Mouse (Mus musculus): Measurements from ENCODE around the gene Clybl.

DNA sequence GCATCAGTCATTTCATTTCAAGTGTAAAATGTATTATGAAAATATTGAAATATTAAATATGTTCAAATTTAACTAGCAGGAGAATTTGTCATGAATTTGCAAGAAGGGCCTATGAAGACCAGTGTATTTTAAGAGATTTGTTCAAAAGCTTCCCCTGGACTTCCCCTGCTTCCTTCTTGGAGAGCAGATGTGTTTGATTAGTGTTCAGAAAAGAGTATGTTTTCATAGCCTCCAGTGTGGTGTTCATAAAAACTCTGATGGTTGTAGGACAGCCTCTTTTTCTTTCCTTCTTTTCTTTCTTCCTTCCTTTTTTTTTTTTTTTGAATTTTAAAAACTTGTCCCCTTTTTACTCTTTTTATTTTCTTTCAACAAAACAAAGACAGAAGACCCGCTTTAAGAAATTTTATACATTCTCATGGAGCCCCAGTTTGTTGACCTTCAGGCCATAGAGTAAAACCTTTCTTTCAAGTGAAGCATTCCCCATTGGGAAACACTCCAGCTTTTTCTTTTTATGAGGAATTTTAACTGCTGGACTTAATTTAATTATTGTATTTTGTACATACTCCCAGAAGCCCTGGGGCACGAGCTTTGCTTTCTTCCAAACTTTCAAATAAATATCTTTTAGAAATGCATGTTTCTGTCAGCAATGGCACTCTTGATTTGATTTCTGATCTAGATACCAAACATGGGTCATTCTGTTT, 231.5 kb downstream of the Clybl start:
- TF ChIP-seq POLR2A (IDR thresholded peaks at IDR 0.05; ENCODE audit: borderline replicate concordance, insufficient read depth, low read length): no peak
- no peak for TF ChIP-seq CTCF (IDR thresholded peaks at IDR 0.05; ENCODE audit: borderline replicate concordance, insufficient read depth, low read depth, low read length)

Measured in cerebellum, adult 2 months (tissue).